ENCODE assay signal across 21 mouse cellular contexts in the genomic region with DNA sequence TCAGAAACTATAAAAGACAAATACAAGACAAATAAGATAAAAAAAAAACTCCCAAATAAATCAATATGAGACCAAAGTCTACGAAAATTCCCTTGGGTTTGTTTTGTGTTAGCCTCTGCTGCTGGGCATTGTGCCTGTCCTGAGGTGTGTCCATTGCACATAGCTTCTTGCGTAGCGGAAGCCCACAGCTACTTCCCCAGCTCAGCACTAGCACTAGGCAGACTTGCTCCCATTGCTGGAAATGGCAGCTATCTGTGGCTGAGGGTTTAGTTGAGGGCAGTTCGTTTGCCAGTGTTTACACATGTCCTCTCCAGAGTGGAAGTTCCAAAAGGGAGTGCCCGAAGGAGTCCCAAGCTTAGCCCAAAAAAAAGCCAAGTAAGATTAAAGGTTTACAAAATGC.
DNase-seq lines count a peak whose midpoint lies in the region; ATAC-seq and TF ChIP-seq lines count a peak whose summit lies in the region.
"Had no signal": no experiment of that assay in that cellular context is flagged by ENCODE, and none has a peak within 500 bp of the region (broad histone marks: within the 10 kb centered on the region; RNA-seq: fewer than 3 reads in every experiment).

No protein-coding gene starts in this region.

- H3K4me2 ChIP-seq in liver, embryonic 11.5 days: no peak overlapping the region
- no peak overlapping the region for H3K4me2 ChIP-seq in kidney, embryonic 16.5 days (replicated peaks; ENCODE audit: low read depth, low read length)
- H3K4me2 ChIP-seq: embryonic facial prominence, embryonic 13.5 days; forebrain, embryonic 12.5 days; heart, embryonic 13.5 days; hindbrain, embryonic 12.5 days had no signal

- peak overlapping the region; percentile 62 for H3K9ac ChIP-seq in liver, adult 2 months (ENCODE audit: low read depth, low read length)
- H3K9ac ChIP-seq in liver, embryonic 11.5 days (ENCODE audit: low read depth, low read length): no peak overlapping the region
- no peak overlapping the region for H3K9ac ChIP-seq in kidney, embryonic 16.5 days (replicated peaks; ENCODE audit: low read length)
- H3K9ac ChIP-seq: embryonic facial prominence, embryonic 13.5 days; forebrain, embryonic 12.5 days; forebrain, postnatal 0 days; heart, embryonic 13.5 days; hindbrain, embryonic 12.5 days had no signal

- no peak for DNase-seq in gastrocnemius, adult 2 months
- no peak for DNase-seq in gastrocnemius, adult 18-20 months (ENCODE audit: low spot score)
- DNase-seq in liver, adult 2 months (ENCODE audit: extremely low read depth, low read depth, low spot score): peak; percentile 98
- no peak for DNase-seq in liver, embryonic 11.5 days (ENCODE audit: low spot score)
- peak; percentile 11 for DNase-seq in lung, postnatal 36 days
- DNase-seq in lung, postnatal 10 days: no peak
- DNase-seq: adrenal gland, postnatal 14 days; B cell, adult 2 months; cerebellum, adult 18-20 months; cerebellum, adult 9-11 months; cerebellum, postnatal 36 days; forebrain, postnatal 0 days had no signal

- no peak for TF ChIP-seq POLR2A in liver, adult 2 months (IDR thresholded peaks at IDR 0.05; ENCODE audit: extremely low read depth, insufficient read depth, low read length)

- peaks cover 37% of the 10 kb centered on the region for H3K4me1 ChIP-seq in liver, adult 2 months (ENCODE audit: control insufficient read depth, insufficient read depth, low read length)
- peaks cover 10% of the 10 kb centered on the region for H3K4me1 ChIP-seq in liver, embryonic 11.5 days (replicated peaks; ENCODE audit: control insufficient read depth, insufficient read depth, low read length)
- 0 out of 2 replicates have a peak, but pooled peaks cover 6% of the 10 kb centered on the region for H3K4me1 ChIP-seq in kidney, embryonic 16.5 days (ENCODE audit: insufficient read depth, low read length)
- H3K4me1 ChIP-seq: embryonic facial prominence, embryonic 13.5 days; forebrain, embryonic 12.5 days; hindbrain, embryonic 12.5 days had no signal

- H3K36me3 ChIP-seq in liver, adult 2 months (ENCODE audit: control insufficient read depth, insufficient read depth, low read length): peaks cover 37% of the 10 kb centered on the region
- peaks cover 14% of the 10 kb centered on the region for H3K36me3 ChIP-seq in liver, embryonic 11.5 days (ENCODE audit: control insufficient read depth, insufficient read depth, low read length)
- H3K36me3 ChIP-seq in kidney, embryonic 16.5 days (ENCODE audit: insufficient read depth, low read length): peaks cover 28% of the 10 kb centered on the region
- H3K36me3 ChIP-seq: G1E had no signal

- ATAC-seq in liver, embryonic 11.5 days (replicated peaks; ENCODE audit: low FRiP score): no peak
- 0 out of 2 replicates have a peak, but pooled peaks have one; percentile 20 for ATAC-seq in megakaryocyte progenitor cell, adult 5-6 weeks (replicated peaks; ENCODE audit: poor library complexity)
- no peak for ATAC-seq in kidney, embryonic 16.5 days (ENCODE audit: low FRiP score, low TSS enrichment)
- ATAC-seq: CD4-positive, CD25-positive, alpha-beta regulatory T cell, adult 4 months; forebrain, postnatal 0 days; hindbrain, embryonic 16.5 days had no signal

- H3K27ac ChIP-seq in gastrocnemius, adult 2 months: peak overlapping the region; percentile 39
- H3K27ac ChIP-seq in liver, adult 2 months (replicated peaks; ENCODE audit: insufficient read depth, low read depth, low read length): peak overlapping the region; percentile 98
- H3K27ac ChIP-seq in liver, embryonic 11.5 days (ENCODE audit: low read depth, low read length): no peak overlapping the region
- no peak overlapping the region for H3K27ac ChIP-seq in kidney, embryonic 16.5 days (ENCODE audit: low read length)
- H3K27ac ChIP-seq: embryonic facial prominence, embryonic 13.5 days; forebrain, embryonic 12.5 days; heart, embryonic 13.5 days; hindbrain, embryonic 12.5 days had no signal

- no peak for TF ChIP-seq CTCF in gastrocnemius, adult 2 months (IDR thresholded peaks at IDR 0.05)
- no peak for TF ChIP-seq CTCF in liver, adult 2 months (IDR thresholded peaks at IDR 0.05; ENCODE audit: low read depth, low read length)

- H3K27me3 ChIP-seq in liver, adult 2 months (ENCODE audit: control insufficient read depth, insufficient read depth, low read length): no peaks in the 10 kb centered on the region
- no peaks in the 10 kb centered on the region for H3K27me3 ChIP-seq in liver, embryonic 11.5 days (replicated peaks; ENCODE audit: control insufficient read depth, insufficient read depth, low read length)
- no peaks in the 10 kb centered on the region for H3K27me3 ChIP-seq in kidney, embryonic 16.5 days (ENCODE audit: insufficient read depth, low read length)
- H3K27me3 ChIP-seq: embryonic facial prominence, embryonic 13.5 days; forebrain, embryonic 12.5 days; heart, embryonic 13.5 days; hindbrain, embryonic 12.5 days had no signal

- WGBS in liver, adult 2 months: 16% methylated on average over 5 of the region's 5 CpGs
- WGBS in liver, embryonic 11.5 days: 78% methylated on average over 5 of the region's 5 CpGs
- 73% methylated on average over 5 of the region's 5 CpGs for WGBS in kidney, embryonic 16.5 days

- no peaks in the 10 kb centered on the region; the same call in 1 of the 2 replicates for H3K9me3 ChIP-seq in liver, embryonic 11.5 days (ENCODE audit: control insufficient read depth, low read length)
- 0 out of 2 replicates have a peak, but pooled peaks cover 7% of the 10 kb centered on the region for H3K9me3 ChIP-seq in kidney, embryonic 16.5 days (ENCODE audit: low read length)
- H3K9me3 ChIP-seq: forebrain, embryonic 12.5 days had no signal

- no peak overlapping the region for H3K4me3 ChIP-seq in gastrocnemius, adult 2 months
- H3K4me3 ChIP-seq in liver, adult 2 months (ENCODE audit: insufficient read depth, low read depth, low read length): no peak overlapping the region
- no peak overlapping the region for H3K4me3 ChIP-seq in liver, embryonic 11.5 days (ENCODE audit: low read depth, low read length)
- H3K4me3 ChIP-seq in kidney, embryonic 16.5 days (ENCODE audit: low read length): no peak overlapping the region
- H3K4me3 ChIP-seq: embryonic facial prominence, embryonic 13.5 days; forebrain, embryonic 12.5 days; heart, embryonic 13.5 days; hindbrain, embryonic 12.5 days had no signal

- intact Hi-C loops in gastrocnemius, adult 2 months (cut with DNase I): no loop called here

- no peaks in the 10 kb centered on the region for H3K79me2 ChIP-seq in liver, adult 2 months (ENCODE audit: control insufficient read depth, insufficient read depth, low read length)

Comparison
In these comparisons a context has a peak if more than half of its experiments do, and no peak if none do; other contexts are left out.
1. DNase-seq: peak in liver, adult 2 months (single experiment) and lung, postnatal 36 days (single experiment); none in gastrocnemius, adult 2 months (single experiment), gastrocnemius, adult 18-20 months (single experiment), liver, embryonic 11.5 days (single experiment) and lung, postnatal 10 days (single experiment).
2. H3K27ac ChIP-seq: peak in gastrocnemius, adult 2 months (single experiment) and liver, adult 2 months (single experiment); none in liver, embryonic 11.5 days (single experiment) and kidney, embryonic 16.5 days (single experiment).